Mouse (Mus musculus): ENCODE data around the gene Crygd.

The Crygd gene

GRCm38 (mm10) chr1:65043433-65043832, 19.8 kb downstream of the Crygd start:
- DNase-seq (ENCODE audit: low read depth), result no peak

- no peak for DNase-seq (ENCODE audit: low read depth)
These were observed 21.4 kb downstream of the Crygd start for GRCm38 (mm10) chr1:65041837-65042236.

- DNase-seq (ENCODE audit: low read depth), result no peak
These were observed 22.4 kb downstream of the Crygd start for GRCm38 (mm10) chr1:65040806-65041205.

- no peak for DNase-seq (ENCODE audit: low read depth)
These were observed 23.6 kb downstream of the Crygd start for GRCm38 (mm10) chr1:65039679-65040078.

GRCm38 (mm10) chr1:65037542-65037941, 25.7 kb downstream of the Crygd start:
- no peak for DNase-seq (ENCODE audit: low read depth)

- DNase-seq (ENCODE audit: low read depth), result no peak
These were observed 27.7 kb downstream of the Crygd start for GRCm38 (mm10) chr1:65035513-65035912.

GRCm38 (mm10) chr1:65032641-65033040, 30.6 kb downstream of the Crygd start, which contains the start of gene Akr1cl:
Gene Akr1cl (minus strand): TSS chr1:65032759.
- no peak for DNase-seq (ENCODE audit: low read depth)

GRCm38 (mm10) chr1:65028206-65028605, 35.0 kb downstream of the Crygd start:
- DNase-seq (ENCODE audit: low read depth), result no peak

GRCm38 (mm10) chr1:65012726-65013125, 50.5 kb downstream of the Crygd start:
- DNase-seq (ENCODE audit: low read depth), result no peak
